In the genomic region with DNA sequence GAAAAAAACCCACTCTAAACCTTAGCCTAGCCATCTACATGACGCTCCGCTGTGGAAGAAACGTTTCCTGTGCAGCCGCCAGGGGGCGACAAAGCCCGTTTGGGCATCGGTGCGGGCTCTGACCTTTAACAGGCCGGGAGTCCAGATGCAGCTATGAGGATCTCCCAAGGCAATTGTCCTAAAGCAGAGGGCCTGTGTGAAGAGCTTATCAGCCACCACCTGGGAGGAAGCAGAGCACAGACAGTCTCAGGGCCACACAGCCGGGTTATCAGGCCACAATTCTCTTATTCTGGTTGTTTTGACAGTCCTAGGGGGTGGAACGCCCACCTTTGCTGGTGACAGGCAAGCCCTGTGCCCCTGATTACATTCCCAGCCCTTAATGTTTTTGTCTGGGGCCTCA, we compare ENCODE assay signal across 8 mouse cellular contexts. TPM values are rescaled to one million over a fixed set of nuclear protein-coding genes. Genes with fewer than 3 reads are reported as not detected.
A peak's percentile ranks its signal among the peaks of the same experiment; 100 is the strongest.
DNase-seq lines count a peak whose midpoint lies in the region; ATAC-seq lines count a peak whose summit lies in the region.

No protein-coding gene starts in this region.

- H3K4me2 ChIP-seq in intestine, embryonic 14.5 days (ENCODE audit: low read length) = no peak overlapping the region

- H3K4me3 ChIP-seq in intestine, embryonic 14.5 days (ENCODE audit: low read depth, low read length) = no peak overlapping the region

- H3K9ac ChIP-seq in intestine, embryonic 14.5 days (ENCODE audit: low read length) = no peak overlapping the region

- H3K4me1 ChIP-seq in intestine, embryonic 14.5 days (replicated peaks; ENCODE audit: control insufficient read depth, insufficient read depth, low read length) = no peaks in the 10 kb centered on the region

- no peaks in the 10 kb centered on the region for H3K9me3 ChIP-seq in intestine, embryonic 14.5 days (ENCODE audit: control insufficient read depth, low read length)

- peak; percentile 80 for ATAC-seq in intestine, embryonic 14.5 days (replicated peaks; ENCODE audit: low FRiP score, low TSS enrichment, low read depth)
- peak; percentile 94 for ATAC-seq in megakaryocyte-erythroid progenitor cell, adult 5-6 weeks (replicated peaks; ENCODE audit: low FRiP score, low TSS enrichment, poor library complexity, severe bottlenecking)

- no peaks in the 10 kb centered on the region for H3K36me3 ChIP-seq in intestine, embryonic 14.5 days (ENCODE audit: control insufficient read depth, insufficient read depth, low read length)

- 8% methylated on average over 11 of the region's 11 CpGs for WGBS in intestine, embryonic 14.5 days

- peaks cover 14% of the 10 kb centered on the region for H3K27me3 ChIP-seq in intestine, embryonic 14.5 days (replicated peaks; ENCODE audit: control insufficient read depth, insufficient read depth, low read length)

- no peak overlapping the region for H3K27ac ChIP-seq in intestine, embryonic 14.5 days (ENCODE audit: low read depth)

- intact Hi-C loops in left cerebral cortex, postnatal 10 days (cut with DNase I) = loop anchor here (1.0 to 5.0 kb wide), 2 partner anchors 44 to 99 kb away; partner anchors contain the start of gene Qtrt1

- peak; percentile 76 for DNase-seq in T-cell, adult 2 months (ENCODE audit: low spot score)
- DNase-seq in cerebellum, postnatal 36 days = peak; percentile 91 to 93
- DNase-seq in gastrocnemius, postnatal 10 days = peak; percentile 96
- DNase-seq in intestine, embryonic 14.5 days (ENCODE audit: low spot score) = peak; percentile 93
- peak; percentile 59 to 84 for DNase-seq in left cerebral cortex, postnatal 10 days (ENCODE audit: extremely low spot score in 1 of 2, low spot score in 2 of 2)
- peak; percentile 78 for DNase-seq in right cerebral cortex, postnatal 14 days
- peak; percentile 96 for DNase-seq in urinary bladder, postnatal 25 days (ENCODE audit: low spot score)

RNA-seq across cellular contexts. Expression of gene Ap1m2, which starts 1.3 kb away (rescaled TPM):
- not detected for total RNA-seq in gastrocnemius, postnatal 10 days (2021)
- polyA plus RNA-seq in intestine, embryonic 14.5 days (2014; fragmentation: Nextera tagmentation; extraction: Ambion mirVana) = 69.6 and 75.8 TPM in 2 replicates
- 1 to 10 TPM; 1.1 to 1.9 TPM for total RNA-seq in left cerebral cortex, postnatal 10 days (2021)
- total RNA-seq in megakaryocyte-erythroid progenitor cell, adult 5-6 weeks (2014; fragmentation: Nextera tagmentation) = 0.42 TPM in 1 of 2 replicates, not detected in the other
- not detected in 2 replicates for total RNA-seq in megakaryocyte-erythroid progenitor cell, adult 5-6 weeks (2017)

RNA-seq across cellular contexts. Expression of gene Slc44a2, which starts 7.1 kb away (rescaled TPM):
- 100 to 1,000 TPM; 131 to 140 TPM for total RNA-seq in gastrocnemius, postnatal 10 days (2021)
- 70.1 and 74.6 TPM in 2 replicates for polyA plus RNA-seq in intestine, embryonic 14.5 days (2014; fragmentation: Nextera tagmentation; extraction: Ambion mirVana)
- 10 to 100 TPM; 66.4 to 67.7 TPM for total RNA-seq in left cerebral cortex, postnatal 10 days (2021)
- 25.8 and 30.7 TPM in 2 replicates for total RNA-seq in megakaryocyte-erythroid progenitor cell, adult 5-6 weeks (2014; fragmentation: Nextera tagmentation)
- total RNA-seq in megakaryocyte-erythroid progenitor cell, adult 5-6 weeks (2017) = 22.6 and 23.7 TPM in 2 replicates

RNA-seq across cellular contexts. Expression of gene Cdkn2d, which starts 22.2 kb away (rescaled TPM):
- total RNA-seq in gastrocnemius, postnatal 10 days (2021) = 10 to 100 TPM; 14.2 to 16.1 TPM
- 43.7 and 44.8 TPM in 2 replicates for polyA plus RNA-seq in intestine, embryonic 14.5 days (2014; fragmentation: Nextera tagmentation; extraction: Ambion mirVana)
- 10 to 100 TPM; 66.6 to 73.9 TPM for total RNA-seq in left cerebral cortex, postnatal 10 days (2021)
- total RNA-seq in megakaryocyte-erythroid progenitor cell, adult 5-6 weeks (2014; fragmentation: Nextera tagmentation) = 5.7 and 7.4 TPM in 2 replicates
- total RNA-seq in megakaryocyte-erythroid progenitor cell, adult 5-6 weeks (2017) = 8.5 and 11.3 TPM in 2 replicates

RNA-seq across cellular contexts. Expression of gene Kri1, which starts 25.6 kb away (rescaled TPM):
- 10 to 100 TPM; 10.8 to 14.5 TPM for total RNA-seq in gastrocnemius, postnatal 10 days (2021)
- polyA plus RNA-seq in intestine, embryonic 14.5 days (2014; fragmentation: Nextera tagmentation; extraction: Ambion mirVana) = 12.8 TPM in 2 replicates
- 10 to 100 TPM; 34.4 to 39.4 TPM for total RNA-seq in left cerebral cortex, postnatal 10 days (2021)
- total RNA-seq in megakaryocyte-erythroid progenitor cell, adult 5-6 weeks (2014; fragmentation: Nextera tagmentation) = 50.7 and 81.7 TPM in 2 replicates
- 55.3 and 86.3 TPM in 2 replicates for total RNA-seq in megakaryocyte-erythroid progenitor cell, adult 5-6 weeks (2017)

RNA-seq across cellular contexts. Expression of gene Atg4d, which starts 48.3 kb away (rescaled TPM):
- 10 to 100 TPM; 28.4 to 31.9 TPM for total RNA-seq in gastrocnemius, postnatal 10 days (2021)
- 42.6 and 45.4 TPM in 2 replicates for polyA plus RNA-seq in intestine, embryonic 14.5 days (2014; fragmentation: Nextera tagmentation; extraction: Ambion mirVana)
- total RNA-seq in left cerebral cortex, postnatal 10 days (2021) = 10 to 100 TPM; 29.7 to 33.9 TPM
- 8.9 and 13.9 TPM in 2 replicates for total RNA-seq in megakaryocyte-erythroid progenitor cell, adult 5-6 weeks (2014; fragmentation: Nextera tagmentation)
- 11.9 and 25.7 TPM in 2 replicates for total RNA-seq in megakaryocyte-erythroid progenitor cell, adult 5-6 weeks (2017)
